Mouse (Mus musculus): Measurements from ENCODE around the gene Dip2a.

Gene Dip2a

DNA sequence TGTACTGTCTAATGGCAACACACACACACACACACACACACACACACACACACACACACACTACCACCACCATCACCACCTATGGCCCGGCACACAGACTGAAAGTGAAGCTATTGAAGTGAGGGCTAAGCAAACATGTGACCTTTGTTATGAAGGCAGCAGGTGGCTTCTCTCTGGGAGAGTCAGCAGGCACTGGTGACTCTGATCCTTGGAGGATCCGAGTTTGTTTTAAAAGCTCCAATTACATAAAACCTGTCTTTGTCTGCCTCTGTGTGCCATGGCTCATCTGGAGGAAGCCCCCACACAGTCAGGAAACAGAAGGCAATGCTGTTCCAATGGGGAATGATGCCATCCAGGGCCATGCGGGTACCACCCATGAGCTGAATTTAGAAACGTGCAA lies 98.5 kb downstream of the Dip2a start:
- DNase-seq (ENCODE audit: low spot score): no peak

DNA sequence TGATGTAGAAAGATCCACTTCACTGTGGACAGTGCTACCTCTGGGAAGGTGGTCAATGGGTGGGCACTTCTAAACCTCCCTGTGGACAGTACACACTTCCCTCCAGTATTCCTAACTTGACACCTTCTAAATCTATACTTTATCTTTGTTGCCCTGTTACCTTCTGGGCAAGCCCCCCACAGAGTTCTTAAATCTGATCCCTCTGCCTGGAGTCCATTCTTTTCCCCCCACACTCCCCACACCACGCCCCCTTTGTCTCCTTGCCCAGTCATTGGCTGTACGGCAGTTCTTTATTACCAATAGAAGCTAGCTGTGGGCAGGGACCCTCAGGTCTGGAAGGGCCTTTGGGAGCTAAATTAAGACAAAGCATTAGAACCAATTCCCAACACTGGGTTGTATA lies 100.0 kb downstream of the Dip2a start:
- no peak for DNase-seq (ENCODE audit: low spot score)

DNA sequence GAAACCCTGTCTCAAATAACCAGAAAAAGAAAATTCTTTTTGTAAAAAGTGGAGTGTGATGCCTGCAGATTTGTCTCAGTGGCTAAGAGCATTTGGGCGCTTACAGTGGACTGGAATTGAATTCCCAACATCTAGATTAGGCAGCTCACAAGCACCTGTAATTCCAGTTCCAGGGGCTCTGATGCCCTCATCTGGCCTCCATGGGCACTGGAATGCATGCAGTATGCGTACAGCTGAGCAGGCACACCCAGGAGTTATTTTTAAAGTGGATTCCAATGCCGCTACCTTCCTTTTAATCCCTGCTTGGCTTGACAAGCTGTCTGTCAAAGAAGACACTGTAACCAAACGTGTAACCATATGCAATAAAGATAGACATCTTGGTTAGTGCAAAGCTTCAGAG lies 105.7 kb downstream of the Dip2a start:
- DNase-seq (ENCODE audit: low spot score): no peak

DNA sequence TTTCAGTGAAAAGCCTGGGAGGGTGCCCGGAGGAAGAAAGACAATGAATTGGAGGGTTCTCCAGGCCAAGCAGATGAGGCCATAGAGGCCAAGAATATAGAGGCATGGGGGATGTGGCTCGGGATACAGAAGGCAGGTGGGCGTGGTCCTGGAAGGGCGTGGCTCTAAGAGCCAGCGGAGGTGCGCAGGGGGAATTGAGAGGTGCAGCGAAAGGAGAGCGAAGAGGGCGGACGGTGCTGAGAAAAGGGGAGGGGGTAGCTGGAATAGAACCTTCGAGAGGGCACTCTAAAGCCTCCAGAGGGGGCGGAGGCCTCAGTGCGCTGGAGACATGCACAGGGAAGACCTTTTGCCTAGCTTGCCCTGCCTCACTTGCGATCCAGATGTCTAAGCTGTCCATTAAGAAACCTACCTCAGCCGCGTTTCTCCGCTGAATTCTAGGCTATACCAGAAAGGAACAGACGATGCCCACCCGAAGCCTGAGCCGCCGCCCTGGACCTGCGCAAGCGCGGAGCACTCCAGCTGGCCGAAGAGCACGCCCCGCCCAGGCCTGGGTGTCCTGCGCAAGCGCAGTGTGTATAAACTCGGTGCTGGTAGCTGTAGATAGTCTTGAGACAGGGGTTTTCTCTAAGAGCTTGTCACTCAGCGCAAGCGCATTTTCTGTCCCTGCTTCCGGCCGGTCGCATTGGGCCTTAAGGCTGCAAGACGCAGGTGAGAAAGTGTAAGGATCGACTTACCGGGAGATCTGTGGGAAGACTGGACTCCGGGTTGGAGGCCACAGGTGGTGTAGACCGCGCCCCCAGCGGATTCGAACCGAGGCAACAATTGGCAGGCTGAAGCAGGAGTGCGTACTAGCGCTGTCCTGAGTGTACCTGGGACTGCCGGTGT lies 107.5 kb downstream of the Dip2a start, which contains the start of gene Prmt2:
Gene Prmt2, minus strand, starts transcription at position 525 of the 885 bp plus-strand sequence.
- DNase-seq (ENCODE audit: low spot score): peak; percentile 59

DNA sequence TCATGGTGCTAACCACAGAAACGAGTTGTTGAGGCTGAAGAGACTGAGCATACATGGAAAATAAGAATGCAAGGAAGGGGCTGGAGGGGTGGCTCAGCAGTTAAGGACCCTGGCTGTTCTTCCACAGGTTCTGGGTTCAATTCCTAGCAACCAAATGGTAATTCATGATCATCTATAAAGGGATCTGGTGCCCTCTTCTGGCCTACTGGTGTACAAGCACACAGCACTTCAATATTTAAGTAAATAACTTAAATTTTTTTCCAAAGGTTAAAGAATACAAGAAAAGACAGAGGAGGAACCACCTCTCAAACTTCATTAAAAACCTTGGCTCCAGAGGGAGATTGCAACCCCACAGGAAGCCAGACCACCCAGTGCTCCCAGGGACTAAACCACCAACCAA lies 115.5 kb downstream of the Dip2a start:
- no peak for DNase-seq (ENCODE audit: low spot score)

DNA sequence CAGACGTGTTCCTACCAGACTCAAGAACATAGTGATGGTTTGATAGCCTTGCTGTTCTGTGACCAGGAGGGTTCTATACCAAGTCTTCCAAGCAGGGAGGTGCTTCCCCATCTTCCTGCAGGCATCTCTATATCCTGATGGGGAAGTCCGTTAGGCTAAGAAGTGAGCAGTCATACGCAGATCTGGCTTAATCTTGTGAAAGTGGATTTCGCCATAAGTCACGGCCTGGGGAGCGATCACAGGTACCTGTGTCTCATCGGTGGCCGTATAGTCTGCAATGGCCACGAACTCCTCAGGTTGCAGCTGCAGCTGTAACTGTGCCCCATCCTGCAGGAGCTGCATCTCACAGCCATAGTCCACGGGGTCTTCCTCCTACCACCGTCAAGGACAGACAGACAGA lies 119.1 kb downstream of the Dip2a start:
- DNase-seq (ENCODE audit: low spot score): no peak

DNA sequence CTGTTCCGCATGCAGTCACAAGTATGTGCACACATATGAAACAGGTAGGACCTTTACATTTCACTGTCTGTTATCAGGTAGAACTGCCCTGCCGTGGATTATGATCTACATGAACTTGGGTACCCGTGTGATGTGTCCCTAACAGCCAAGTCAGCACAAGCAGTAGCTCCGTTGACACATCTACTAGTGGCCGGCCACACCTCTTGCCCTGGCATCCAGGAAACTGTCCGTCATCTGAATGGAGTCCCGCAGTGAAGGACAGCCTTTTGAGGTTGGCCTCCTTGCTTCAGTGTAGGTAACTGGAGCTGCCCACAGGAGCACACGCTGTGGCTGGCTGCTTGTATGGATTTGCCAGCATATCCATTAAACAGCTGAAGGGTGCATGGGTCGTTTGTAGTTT lies 126.9 kb downstream of the Dip2a start:
- DNase-seq (ENCODE audit: low spot score): no peak

DNA sequence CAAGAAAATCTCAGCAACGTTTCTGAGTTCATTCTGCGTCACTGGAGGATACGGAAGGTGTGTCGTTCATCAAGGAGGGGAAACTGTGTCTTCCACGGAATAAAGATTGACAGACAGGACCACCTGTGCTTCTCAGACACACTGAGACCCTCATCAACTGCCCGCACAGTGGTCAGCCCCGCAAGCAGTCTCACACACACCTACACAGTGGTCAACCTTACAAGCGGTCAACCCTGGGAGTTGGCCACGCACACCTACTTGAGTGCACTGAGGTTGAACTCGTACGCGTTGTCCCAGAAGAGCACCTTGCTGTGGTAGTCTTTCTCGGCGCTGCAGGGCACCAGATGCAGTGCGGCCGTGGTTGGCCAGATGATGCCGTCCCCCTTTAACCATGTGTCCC lies 128.0 kb downstream of the Dip2a start:
- no peak for DNase-seq (ENCODE audit: low spot score)

DNA sequence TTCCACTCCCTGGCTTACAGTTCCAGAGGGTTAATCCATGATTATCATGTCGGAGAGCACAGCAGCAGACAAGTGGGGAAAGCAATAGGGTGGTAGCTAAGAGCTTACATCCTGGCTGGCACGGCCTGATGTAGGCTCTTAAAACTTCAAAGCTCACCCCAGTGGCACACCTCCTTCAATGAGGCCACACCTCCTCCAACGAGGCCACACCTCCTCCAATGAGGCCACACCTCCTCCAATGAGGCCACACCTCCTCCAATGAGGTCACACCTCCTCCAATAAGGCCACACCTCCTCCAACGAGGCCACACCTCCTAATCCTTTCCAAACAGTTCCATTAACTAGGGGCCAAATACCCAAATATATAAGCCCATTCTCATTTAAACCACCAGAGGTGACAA lies 130.9 kb downstream of the Dip2a start:
- no peak for DNase-seq (ENCODE audit: low spot score)

DNA sequence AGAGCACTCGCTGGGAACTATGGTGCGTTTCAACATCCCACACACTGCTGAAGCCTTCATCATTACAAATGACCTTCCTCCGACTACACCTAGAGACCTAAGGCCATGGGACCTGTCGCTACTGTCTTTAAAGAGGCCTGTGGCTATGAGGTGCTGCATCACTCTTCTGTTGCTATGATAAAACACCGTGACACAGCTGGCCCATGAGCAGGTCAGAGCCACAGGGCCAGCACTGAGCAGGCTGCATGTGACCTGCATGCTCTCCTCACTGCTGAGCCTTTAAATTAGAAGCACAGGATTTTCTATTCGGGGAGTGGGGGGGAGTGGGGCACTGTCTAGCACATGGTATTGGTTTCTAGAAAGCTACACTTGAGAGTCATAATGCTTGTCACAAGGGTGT lies 133.0 kb downstream of the Dip2a start:
- no peak for DNase-seq (ENCODE audit: low spot score)

DNA sequence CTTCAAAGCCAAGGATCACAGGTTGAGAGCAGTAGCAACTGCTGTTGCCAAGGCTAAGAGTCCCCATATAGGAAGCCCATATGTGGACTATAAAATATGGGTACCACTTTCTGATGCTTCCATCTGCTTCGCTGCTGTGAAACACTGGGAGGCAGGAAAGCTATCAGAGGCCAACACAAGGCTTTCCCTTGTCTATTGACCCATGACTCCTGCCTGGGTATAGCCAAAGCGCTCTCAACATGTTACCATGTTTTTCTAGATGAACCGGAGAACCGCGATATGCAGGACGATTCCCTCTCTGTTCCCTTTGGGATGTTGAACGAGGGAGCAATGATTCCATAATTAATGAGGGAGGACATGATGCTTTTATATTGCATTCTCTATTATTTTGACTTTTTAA lies 134.3 kb downstream of the Dip2a start:
- DNase-seq (ENCODE audit: low spot score): no peak
